ENCODE assay signal across 9 mouse cellular contexts in genomic region chr10:43706001-43706988, GRCm38 (mm10).
DNase-seq lines count a peak whose midpoint lies in the region; ATAC-seq and TF ChIP-seq lines count a peak whose summit lies in the region.
"Had no signal": no experiment of that assay in that cellular context is flagged by ENCODE, and none has a peak within 500 bp of the region (broad histone marks: within the 10 kb centered on the region; RNA-seq: fewer than 3 reads in every experiment).

No protein-coding gene starts in this region.

- intact Hi-C loops in heart, postnatal 25 days (cut with DNase I): no loop called here

- DNase-seq in heart, postnatal 25 days (ENCODE audit: low spot score): no peak
- peak; percentile 40 to 58 for DNase-seq in kidney, adult 8-10 months
- peak; percentile 40 for DNase-seq in skeletal muscle tissue, adult 2 months (ENCODE audit: low read depth, low spot score)
- DNase-seq in forebrain, embryonic 11.5 days (ENCODE audit: low spot score): no peak
- no peak for DNase-seq in layer of hippocampus, postnatal 36 days

- no peaks in the 10 kb centered on the region for H3K9me3 ChIP-seq in heart, embryonic 16.5 days (replicated peaks; ENCODE audit: control insufficient read depth, low read length)
- H3K9me3 ChIP-seq in E14TG2a.4 (ENCODE audit: low read length): no peaks in the 10 kb centered on the region
- no peaks in the 10 kb centered on the region for H3K9me3 ChIP-seq in forebrain, embryonic 11.5 days (ENCODE audit: control insufficient read depth, low read length)
- H3K9me3 ChIP-seq: embryonic facial prominence, embryonic 12.5 days had no signal

- H3K36me3 ChIP-seq in heart, embryonic 16.5 days (ENCODE audit: control insufficient read depth, insufficient read depth): no peaks in the 10 kb centered on the region
- no peaks in the 10 kb centered on the region for H3K36me3 ChIP-seq in E14TG2a.4 (ENCODE audit: insufficient read depth, low read length)
- H3K36me3 ChIP-seq in forebrain, embryonic 11.5 days (ENCODE audit: control insufficient read depth, insufficient read depth, low read length): no peaks in the 10 kb centered on the region
- H3K36me3 ChIP-seq: embryonic facial prominence, embryonic 12.5 days had no signal

- 48% methylated on average over 17 of the region's 17 CpGs for WGBS in heart, embryonic 16.5 days
- 65% methylated on average over 17 of the region's 17 CpGs for WGBS in forebrain, embryonic 11.5 days

- H3K27ac ChIP-seq in heart, embryonic 16.5 days (ENCODE audit: low read length): no peak overlapping the region
- no peak overlapping the region for H3K27ac ChIP-seq in forebrain, embryonic 11.5 days (ENCODE audit: low read depth, low read length)
- H3K27ac ChIP-seq: embryonic facial prominence, embryonic 12.5 days had no signal

- peak overlapping the region; percentile 11; the same call in 1 of the 2 replicates for H3K4me3 ChIP-seq in heart, embryonic 16.5 days (ENCODE audit: low read length)
- peak overlapping the region; percentile 29; the same call in 1 of the 2 replicates for H3K4me3 ChIP-seq in E14TG2a.4 (replicated peaks; ENCODE audit: low read length)
- H3K4me3 ChIP-seq in forebrain, embryonic 11.5 days (ENCODE audit: low read depth, low read length): no peak overlapping the region
- H3K4me3 ChIP-seq: embryonic facial prominence, embryonic 12.5 days had no signal

- 0 out of 2 replicates have a peak, but pooled peaks have one; percentile 10 for TF ChIP-seq CTCF in E14TG2a.4 (conservative IDR thresholded peaks at IDR 0.05; ENCODE audit: low read length)

- ATAC-seq in heart, embryonic 16.5 days (replicated peaks; ENCODE audit: extremely low read depth, insufficient read depth, low FRiP score): no peak
- no peak for ATAC-seq in forebrain, embryonic 11.5 days (replicated peaks; ENCODE audit: low FRiP score)
- ATAC-seq in cerebellum, adult (ENCODE audit: insufficient number of reproducible peaks, low FRiP score, low TSS enrichment): no peak

- H3K9ac ChIP-seq in heart, embryonic 16.5 days (ENCODE audit: low read length): no peak overlapping the region
- no peak overlapping the region for H3K9ac ChIP-seq in forebrain, embryonic 11.5 days (ENCODE audit: low read length)
- H3K9ac ChIP-seq: embryonic facial prominence, embryonic 12.5 days had no signal

- H3K4me2 ChIP-seq in heart, embryonic 16.5 days (ENCODE audit: low read depth, low read length): peak overlapping the region; percentile 44
- H3K4me2 ChIP-seq in forebrain, embryonic 11.5 days (ENCODE audit: low read depth, low read length, severe bottlenecking): no peak overlapping the region
- H3K4me2 ChIP-seq: embryonic facial prominence, embryonic 12.5 days had no signal

- H3K4me1 ChIP-seq in heart, embryonic 16.5 days (ENCODE audit: control insufficient read depth, insufficient read depth, low read length): no peaks in the 10 kb centered on the region
- peaks cover 30% of the 10 kb centered on the region for H3K4me1 ChIP-seq in E14TG2a.4 (replicated peaks; ENCODE audit: low read depth, low read length)
- no peaks in the 10 kb centered on the region for H3K4me1 ChIP-seq in forebrain, embryonic 11.5 days (replicated peaks; ENCODE audit: control insufficient read depth, insufficient read depth, low read length)
- H3K4me1 ChIP-seq: embryonic facial prominence, embryonic 12.5 days had no signal

- H3K27me3 ChIP-seq in heart, embryonic 16.5 days (ENCODE audit: control insufficient read depth, insufficient read depth, low read length): no peaks in the 10 kb centered on the region
- peaks cover 23% of the 10 kb centered on the region for H3K27me3 ChIP-seq in E14TG2a.4 (ENCODE audit: insufficient read depth, low read length)
- no peaks in the 10 kb centered on the region for H3K27me3 ChIP-seq in forebrain, embryonic 11.5 days (ENCODE audit: control insufficient read depth, insufficient read depth, low read length)

Comparison
In these comparisons a context has a peak if more than half of its experiments do, and no peak if none do; other contexts are left out.
1. DNase-seq: peak in kidney, adult 8-10 months (2 of 2) and skeletal muscle tissue, adult 2 months (single experiment); none in heart, postnatal 25 days (single experiment), forebrain, embryonic 11.5 days (single experiment) and layer of hippocampus, postnatal 36 days (0 of 2).